Mouse (Mus musculus): ENCODE data around the gene Angptl8. TPM values are rescaled to one million over a fixed set of nuclear protein-coding genes. Genes with fewer than 3 reads are reported as not detected.

The Angptl8 gene
- polyA plus RNA-seq, 1 experiment from 2014 or later, result 8.2 TPM

GRCm38 (mm10) chr9:21870879-21871524 lies 35.7 kb downstream of the Angptl8 start:
- peak overlapping the region; percentile 53 for H3K4me2 ChIP-seq (replicated peaks)
- H3K4me1 ChIP-seq (replicated peaks), result no peaks in the 10 kb centered on the region
- WGBS, result 16% methylated on average over 20 of the region's 20 CpGs
- no peak overlapping the region for H3K27ac ChIP-seq
- no peak overlapping the region for H3K9ac ChIP-seq
- no peaks in the 10 kb centered on the region for H3K9me3 ChIP-seq
- H3K27me3 ChIP-seq (replicated peaks), result no peaks in the 10 kb centered on the region
- H3K36me3 ChIP-seq, result no peaks in the 10 kb centered on the region
- ATAC-seq, result 0 out of 2 replicates have a peak, but pooled peaks have one; percentile 71
- no peak overlapping the region for H3K4me3 ChIP-seq (replicated peaks)

- H3K9ac ChIP-seq, result no peak overlapping the region
- H3K9me3 ChIP-seq, result no peaks in the 10 kb centered on the region
- H3K4me3 ChIP-seq (replicated peaks), result no peak overlapping the region
- H3K27me3 ChIP-seq (replicated peaks), result no peaks in the 10 kb centered on the region
- H3K4me1 ChIP-seq (replicated peaks), result no peaks in the 10 kb centered on the region
- no peaks in the 10 kb centered on the region for H3K36me3 ChIP-seq
- H3K4me2 ChIP-seq (replicated peaks), result no peak overlapping the region
- no peak overlapping the region for H3K27ac ChIP-seq
- ATAC-seq, result no peak
- WGBS, result 46% methylated on average over 4 of the region's 4 CpGs
These were observed 36.9 kb downstream of the Angptl8 start for GRCm38 (mm10) chr9:21872204-21872603.

- Histone ChIP-seq H3K4me1 (replicated peaks) (no peaks in the 10 kb centered on the region), H3K9ac (no peak overlapping the region), H3K4me2 (replicated peaks) (no peak overlapping the region), H3K9me3 (no peaks in the 10 kb centered on the region), H3K36me3 (no peaks in the 10 kb centered on the region), H3K27me3 (replicated peaks) (no peaks in the 10 kb centered on the region), H3K27ac (no peak overlapping the region), H3K4me3 (replicated peaks) (no peak overlapping the region)
- 60% methylated on average over 3 of the region's 3 CpGs for WGBS
- ATAC-seq, result no peak
These were observed 41.3 kb downstream of the Angptl8 start for GRCm38 (mm10) chr9:21876601-21877000.

Other genes starting within 250 kb of the Angptl8 start
- 27.3 and 29.3 TPM in 2 replicates for gene Timm29, start 242.8 kb upstream of the Angptl8 start, polyA plus RNA-seq (2015; fragmentation: Nextera tagmentation; extraction: Ambion mirVana)
- gene Yipf2, start 242.7 kb upstream of the Angptl8 start, polyA plus RNA-seq (2015; fragmentation: Nextera tagmentation; extraction: Ambion mirVana), result 25.2 and 34.3 TPM in 2 replicates
- 67.0 and 68.6 TPM in 2 replicates for gene Smarca4, start 219.3 kb upstream of the Angptl8 start, polyA plus RNA-seq (2015; fragmentation: Nextera tagmentation; extraction: Ambion mirVana)
- 76.7 and 81.2 TPM in 2 replicates for gene Ldlr, start 112.0 kb upstream of the Angptl8 start, polyA plus RNA-seq (2015; fragmentation: Nextera tagmentation; extraction: Ambion mirVana)
- 94.2 and 107 TPM in 2 replicates for gene Spc24, start 75.2 kb upstream of the Angptl8 start, polyA plus RNA-seq (2015; fragmentation: Nextera tagmentation; extraction: Ambion mirVana)
- gene Kank2, start 36.8 kb upstream of the Angptl8 start, polyA plus RNA-seq (2015; fragmentation: Nextera tagmentation; extraction: Ambion mirVana), result 16.3 and 16.7 TPM in 2 replicates
- gene Dock6, start 17.1 kb downstream of the Angptl8 start, polyA plus RNA-seq (2015; fragmentation: Nextera tagmentation; extraction: Ambion mirVana), result 26.9 and 30.7 TPM in 2 replicates
- 34.6 and 41.9 TPM in 2 replicates for gene Rab3d, start 82.7 kb downstream of the Angptl8 start, polyA plus RNA-seq (2015; fragmentation: Nextera tagmentation; extraction: Ambion mirVana)
- 3.1 and 4.2 TPM in 2 replicates for gene Ccdc159, start 92.0 kb downstream of the Angptl8 start, polyA plus RNA-seq (2015; fragmentation: Nextera tagmentation; extraction: Ambion mirVana)
- gene Tmem205, start 92.0 kb downstream of the Angptl8 start, polyA plus RNA-seq (2015; fragmentation: Nextera tagmentation; extraction: Ambion mirVana), result 71.7 and 81.7 TPM in 2 replicates
- gene Plppr2, start 101.5 kb downstream of the Angptl8 start, polyA plus RNA-seq (2015; fragmentation: Nextera tagmentation; extraction: Ambion mirVana), result 6.9 and 7.0 TPM in 2 replicates
- gene Swsap1, start 120.2 kb downstream of the Angptl8 start, polyA plus RNA-seq (2015; fragmentation: Nextera tagmentation; extraction: Ambion mirVana), result 5.2 and 5.7 TPM in 2 replicates
- 4.0 and 4.3 TPM in 2 replicates for gene Epor, start 128.0 kb downstream of the Angptl8 start, polyA plus RNA-seq (2015; fragmentation: Nextera tagmentation; extraction: Ambion mirVana)
- gene Rgl3, start 153.9 kb downstream of the Angptl8 start, polyA plus RNA-seq (2015; fragmentation: Nextera tagmentation; extraction: Ambion mirVana), result 1.6 and 1.7 TPM in 2 replicates
- 0.25 and 0.50 TPM in 2 replicates for gene Ccdc151, start 167.1 kb downstream of the Angptl8 start, polyA plus RNA-seq (2015; fragmentation: Nextera tagmentation; extraction: Ambion mirVana)
- gene Prkcsh, start 167.3 kb downstream of the Angptl8 start, polyA plus RNA-seq (2015; fragmentation: Nextera tagmentation; extraction: Ambion mirVana), result 105 and 122 TPM in 2 replicates
- 2.8 and 2.9 TPM in 2 replicates for gene Elavl3, start 216.5 kb downstream of the Angptl8 start, polyA plus RNA-seq (2015; fragmentation: Nextera tagmentation; extraction: Ambion mirVana)
- not detected in 2 replicates for gene Gm49318, start 235.7 kb downstream of the Angptl8 start, polyA plus RNA-seq (2015; fragmentation: Nextera tagmentation; extraction: Ambion mirVana)
- 9.7 and 10.6 TPM in 2 replicates for gene Zfp653, start 235.9 kb downstream of the Angptl8 start, polyA plus RNA-seq (2015; fragmentation: Nextera tagmentation; extraction: Ambion mirVana)
- 44.4 and 50.0 TPM in 2 replicates for gene Ecsit, start 249.9 kb downstream of the Angptl8 start, polyA plus RNA-seq (2015; fragmentation: Nextera tagmentation; extraction: Ambion mirVana)

Measured in intestine, embryonic 15.5 days (tissue).